Mouse (Mus musculus) spleen, adult 2 months (tissue): Measurements from ENCODE around the gene Zfp512b. TPM values are rescaled to one million over a fixed set of nuclear protein-coding genes. Genes with fewer than 3 reads are reported as not detected.
A peak's percentile ranks its signal among the peaks of the same experiment; 100 is the strongest.

ENCODE experiments used
- DNase-seq, 2 experiments: peaks; one replicate each; pipeline versions ENCODE4 v3.0.0 to v3.0.0-alpha.2; 2012 to 2021; ENCODE audit warnings: low spot score in 2 of 2, low read depth in 1 of 2
- H3K27ac ChIP-seq: fragments of 200-500 bp; 2 replicates; pipeline ENCODE4 v1.5.1; 2012; ENCODE audit warnings: low read length, inconsistent platforms; ENCODE audit not compliant: insufficient read depth
- H3K27me3 ChIP-seq: fragments of 200-500 bp; 2 replicates; pipeline ENCODE4 v1.6.1; 2012; ENCODE audit warnings: mild to moderate bottlenecking, moderate library complexity, low read length, inconsistent platforms; ENCODE audit not compliant: control insufficient read depth, insufficient read depth
- H3K36me3 ChIP-seq: fragments of 200-500 bp; 2 replicates; pipeline ENCODE4 v1.6.1; 2012; ENCODE audit warnings: mild to moderate bottlenecking, low read length, inconsistent platforms; ENCODE audit not compliant: control insufficient read depth, insufficient read depth
- H3K4me1 ChIP-seq: fragments of 200-500 bp; 2 replicates; pipeline ENCODE4 v1.6.1; 2011; ENCODE audit warnings: inconsistent platforms; ENCODE audit not compliant: control insufficient read depth, insufficient read depth, insufficient read length
- H3K4me3 ChIP-seq: fragments of 200-500 bp; 2 replicates; pipeline ENCODE4 v1.5.1; 2011; ENCODE audit warnings: mild to moderate bottlenecking, inconsistent platforms; ENCODE audit not compliant: insufficient read depth, insufficient read length; ENCODE audit errors: extremely low read depth
- CTCF ChIP-seq: fragments of 200-500 bp; IDR thresholded peaks from 2 replicates; pipeline ENCODE4 v1.5.1; 2011; ENCODE audit warnings: mild to moderate bottlenecking, inconsistent platforms; ENCODE audit not compliant: insufficient read depth, insufficient read length, insufficient replicate concordance; ENCODE audit errors: extremely low read depth
- POLR2A ChIP-seq: fragments of 200-500 bp; IDR thresholded peaks from 2 replicates; pipeline ENCODE4 v1.6.1; 2011; ENCODE audit warnings: low read depth, low read length, inconsistent platforms
- WGBS: fragments of 180-500 bp; shearing (Covaris S2); methylation state at CpG from one replicate; pipeline ENCODE4 v1.1.7; 2018; 5-methylcytosine and 5-hydroxymethylcytosine counted together
- polyA plus RNA-seq: library from polyadenylated mRNA; depleted of rRNA; stranded (reverse); fragments of >200 nt; gene quantifications from 2 replicates; pipeline ENCODE4 v1.2.3, GENCODE M21; 2012

Gene Zfp512b
- polyA plus RNA-seq, 1 experiment, result 32.3 TPM

- H3K36me3 ChIP-seq, result peaks cover 41% of the 10 kb centered on the region
- WGBS, result 99% methylated on average over 2 of the region's 2 CpGs
- H3K27ac ChIP-seq, result no peak overlapping the region
- H3K4me1 ChIP-seq, result peaks cover 2% of the 10 kb centered on the region; the same call in 1 of the 2 replicates
- TF ChIP-seq POLR2A (no peak), CTCF (no peak)
- no peaks in the 10 kb centered on the region for H3K27me3 ChIP-seq
- no peak for DNase-seq
- no peak overlapping the region for H3K4me3 ChIP-seq
These were observed 42.4 kb downstream of the Zfp512b start for GRCm38 (mm10) chr2:181550233-181550632.

- no peak for DNase-seq
- peaks cover 42% of the 10 kb centered on the region for H3K36me3 ChIP-seq
- H3K27ac ChIP-seq, result peak overlapping the region; percentile 5; the same call in 1 of the 2 replicates
- H3K4me1 ChIP-seq, result peaks cover 2% of the 10 kb centered on the region; the same call in 1 of the 2 replicates
- H3K4me3 ChIP-seq, result no peak overlapping the region
- no peaks in the 10 kb centered on the region for H3K27me3 ChIP-seq
- TF ChIP-seq POLR2A (no peak), CTCF (no peak)
- WGBS, result 70% methylated on average over 5 of the region's 5 CpGs
These were observed 43.9 kb downstream of the Zfp512b start for GRCm38 (mm10) chr2:181548682-181549081.

GRCm38 (mm10) chr2:181548227-181548626, 44.4 kb downstream of the Zfp512b start:
- peaks cover 2% of the 10 kb centered on the region; the same call in 1 of the 2 replicates for H3K4me1 ChIP-seq
- no peaks in the 10 kb centered on the region for H3K27me3 ChIP-seq
- 8% methylated on average over 1 of the region's 1 CpGs for whole genome bisulfite sequencing
- TF ChIP-seq POLR2A (no peak), CTCF (no peak)
- H3K36me3 ChIP-seq, result peaks cover 42% of the 10 kb centered on the region
- no peak overlapping the region for H3K4me3 ChIP-seq
- H3K27ac ChIP-seq, result peak overlapping the region; percentile 5; the same call in 1 of the 2 replicates
- DNase-seq, result no peak

GRCm38 (mm10) chr2:181546142-181546541, 46.5 kb downstream of the Zfp512b start:
- Histone ChIP-seq H3K4me1 (peaks cover 2% of the 10 kb centered on the region; the same call in 1 of the 2 replicates), H3K27ac (no peak overlapping the region), H3K27me3 (no peaks in the 10 kb centered on the region), H3K4me3 (no peak overlapping the region), H3K36me3 (peaks cover 41% of the 10 kb centered on the region)
- TF ChIP-seq POLR2A (no peak), CTCF (no peak)
- whole genome bisulfite sequencing, result 85% methylated on average over 7 of the region's 7 CpGs
- no peak for DNase-seq

- no peak for DNase-seq
- WGBS, result 58% methylated on average over 6 of the region's 6 CpGs
- Histone ChIP-seq H3K4me3 (no peak overlapping the region), H3K36me3 (peaks cover 9% of the 10 kb centered on the region), H3K27me3 (no peaks in the 10 kb centered on the region), H3K27ac (no peak overlapping the region), H3K4me1 (no peaks in the 10 kb centered on the region; the same call in 1 of the 2 replicates)
- TF ChIP-seq POLR2A, result no peak
- TF ChIP-seq CTCF, result no peak
These were observed 50.7 kb downstream of the Zfp512b start for GRCm38 (mm10) chr2:181541761-181542380.

- H3K27me3 ChIP-seq, result no peaks in the 10 kb centered on the region
- WGBS, result 46% methylated on average over 2 of the region's 2 CpGs
- DNase-seq, result no peak
- peaks cover 6% of the 10 kb centered on the region; the same call in 1 of the 2 replicates for H3K36me3 ChIP-seq
- H3K27ac ChIP-seq, result peak overlapping the region; percentile 51
- TF ChIP-seq CTCF (no peak), POLR2A (no peak)
- no peak overlapping the region for H3K4me3 ChIP-seq
- H3K4me1 ChIP-seq, result no peaks in the 10 kb centered on the region; the same call in 1 of the 2 replicates
These were observed 55.1 kb downstream of the Zfp512b start for GRCm38 (mm10) chr2:181537444-181538047.

GRCm38 (mm10) chr2:181536410-181536809, 56.2 kb downstream of the Zfp512b start:
- Histone ChIP-seq H3K4me1 (no peaks in the 10 kb centered on the region; the same call in 1 of the 2 replicates), H3K27me3 (no peaks in the 10 kb centered on the region), H3K36me3 (peaks cover 5% of the 10 kb centered on the region; the same call in 1 of the 2 replicates), H3K4me3 (no peak overlapping the region), H3K27ac (no peak overlapping the region)
- no peak for DNase-seq
- no peak for TF ChIP-seq CTCF
- no peak for TF ChIP-seq POLR2A
- WGBS, result 83% methylated on average over 2 of the region's 2 CpGs
